Mouse (Mus musculus): ENCODE data around the gene Vgll4. TPM values are rescaled to one million over a fixed set of nuclear protein-coding genes. Genes with fewer than 3 reads are reported as not detected.

The Vgll4 gene
- polyA plus RNA-seq, 2 experiments = 70.1 to 103 TPM

DNA sequence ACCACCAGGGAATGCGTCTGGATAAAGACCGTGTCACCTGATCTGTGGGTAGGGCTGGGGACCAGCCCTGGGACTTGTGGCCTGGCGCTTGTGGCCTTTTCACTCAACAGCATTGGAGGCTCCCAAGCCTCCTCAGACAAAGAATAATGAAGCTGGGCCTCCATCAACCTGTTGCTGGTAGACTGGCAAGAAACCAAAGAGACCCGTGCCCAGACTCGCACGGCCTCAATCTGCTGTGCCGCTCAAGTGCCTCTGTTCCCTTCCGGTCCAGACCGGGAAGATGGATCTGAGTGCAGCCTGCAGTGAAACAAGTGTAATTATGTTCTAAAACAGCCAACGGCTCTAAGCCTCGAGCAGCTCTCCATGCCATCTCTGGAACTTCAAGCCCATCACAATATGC, 52.7 kb downstream of the Vgll4 start:
- H3K4me1 ChIP-seq (ENCODE audit: control insufficient read depth, insufficient read depth, low read length) = peaks cover 74% of the 10 kb centered on the region
- 13% methylated on average over 11 of the region's 11 CpGs for WGBS
- no peak for TF ChIP-seq POLR2A (IDR thresholded peaks at IDR 0.05; ENCODE audit: borderline replicate concordance, extremely low read depth, insufficient read depth, insufficient read length)
- H3K4me3 ChIP-seq (replicated peaks; ENCODE audit: low read length) = peak overlapping the region; percentile 56
- peak overlapping the region; percentile 88 for H3K4me2 ChIP-seq (replicated peaks; ENCODE audit: low read depth, low read length, severe bottlenecking)
- DNase-seq (ENCODE audit: low spot score) (no peak), ATAC-seq (ENCODE audit: low FRiP score, low read depth) (no peak)
- H3K9ac ChIP-seq (ENCODE audit: low read depth, low read length, severe bottlenecking) = peak overlapping the region; percentile 28; the same call in 1 of the 2 replicates
- no peaks in the 10 kb centered on the region for H3K27me3 ChIP-seq (ENCODE audit: control insufficient read depth, insufficient read depth, low read length)
- H3K9me3 ChIP-seq (ENCODE audit: control insufficient read depth, low read length) = no peaks in the 10 kb centered on the region
- H3K36me3 ChIP-seq (ENCODE audit: control insufficient read depth, insufficient read depth, low read length) = peaks cover 4% of the 10 kb centered on the region
- peak overlapping the region; percentile 61 for H3K27ac ChIP-seq (replicated peaks; ENCODE audit: low read depth, low read length)

DNA sequence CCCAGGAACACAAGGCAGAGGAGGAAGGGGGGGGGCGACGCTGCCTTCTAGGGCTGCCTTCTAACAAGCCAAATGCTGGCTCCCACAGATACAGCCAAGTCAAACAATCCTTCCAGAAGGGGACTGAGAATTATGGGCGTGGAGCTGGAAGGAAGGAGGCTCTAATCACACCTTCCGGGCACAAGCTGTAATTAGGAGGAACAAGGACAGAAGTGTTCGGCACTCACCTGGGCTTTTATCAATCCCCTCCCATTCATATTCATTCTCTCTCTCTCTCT, 53.1 kb downstream of the Vgll4 start:
- Histone ChIP-seq H3K4me1 (ENCODE audit: control insufficient read depth, insufficient read depth, low read length) (peaks cover 77% of the 10 kb centered on the region), H3K27ac (replicated peaks; ENCODE audit: low read depth, low read length) (peak overlapping the region; percentile 67), H3K9me3 (ENCODE audit: control insufficient read depth, low read length) (no peaks in the 10 kb centered on the region), H3K27me3 (ENCODE audit: control insufficient read depth, insufficient read depth, low read length) (no peaks in the 10 kb centered on the region), H3K36me3 (ENCODE audit: control insufficient read depth, insufficient read depth, low read length) (peaks cover 4% of the 10 kb centered on the region), H3K4me2 (replicated peaks; ENCODE audit: low read depth, low read length, severe bottlenecking) (peak overlapping the region; percentile 88), H3K4me3 (replicated peaks; ENCODE audit: low read length) (peak overlapping the region; percentile 56), H3K9ac (ENCODE audit: low read depth, low read length, severe bottlenecking) (peak overlapping the region; percentile 28)
- TF ChIP-seq POLR2A (IDR thresholded peaks at IDR 0.05; ENCODE audit: borderline replicate concordance, extremely low read depth, insufficient read depth, insufficient read length) = no peak
- ATAC-seq (ENCODE audit: low FRiP score, low read depth) (no peak), DNase-seq (ENCODE audit: low spot score) (no peak)
- 2% methylated on average over 5 of the region's 5 CpGs for WGBS

DNA sequence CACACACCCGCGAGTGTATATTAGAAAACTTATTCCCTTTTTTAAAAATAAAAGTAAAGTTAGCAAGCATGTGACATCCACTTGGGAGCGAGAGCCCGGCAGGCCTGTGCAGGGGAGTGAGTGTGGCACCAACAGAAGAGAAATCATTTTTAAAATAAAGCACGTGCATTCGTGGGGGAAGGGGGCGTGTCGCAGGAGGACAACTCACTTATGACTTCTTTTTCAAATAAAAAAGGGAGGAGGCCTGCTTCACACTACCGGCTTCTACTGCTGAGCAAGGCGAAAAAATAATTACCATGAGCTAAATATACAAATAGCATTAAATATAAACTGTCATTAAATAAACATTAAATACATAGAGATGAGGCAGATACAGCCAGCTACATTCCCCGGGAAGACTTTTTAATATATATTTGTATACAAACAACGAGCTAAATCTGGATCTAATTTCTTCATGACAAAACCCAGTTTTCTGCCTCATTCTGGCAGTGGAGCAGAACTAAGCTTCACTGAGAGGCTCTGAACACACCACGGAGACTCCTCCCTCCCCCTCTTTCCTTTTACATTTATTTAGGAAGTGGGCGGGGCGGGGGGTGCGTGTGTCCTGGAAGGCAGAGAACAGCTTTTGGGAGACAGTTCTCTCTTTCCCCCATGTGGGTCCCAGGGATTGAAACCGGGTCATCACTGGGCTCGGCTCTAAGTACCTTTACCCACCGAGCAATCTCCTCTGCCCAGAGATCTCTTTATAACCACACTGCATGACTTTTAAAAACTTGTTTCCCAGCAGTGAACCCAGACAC, 53.7 kb downstream of the Vgll4 start:
- TF ChIP-seq POLR2A (IDR thresholded peaks at IDR 0.05; ENCODE audit: borderline replicate concordance, extremely low read depth, insufficient read depth, insufficient read length) = no peak
- 21% methylated on average over 19 of the region's 19 CpGs for WGBS
- ATAC-seq (ENCODE audit: low FRiP score, low read depth) (no peak), DNase-seq (ENCODE audit: low spot score) (peak; percentile 65)
- Histone ChIP-seq H3K27ac (replicated peaks; ENCODE audit: low read depth, low read length) (peak overlapping the region; percentile 67; the same call in 1 of the 2 replicates), H3K9me3 (ENCODE audit: control insufficient read depth, low read length) (no peaks in the 10 kb centered on the region), H3K36me3 (ENCODE audit: control insufficient read depth, insufficient read depth, low read length) (peaks cover 4% of the 10 kb centered on the region), H3K27me3 (ENCODE audit: control insufficient read depth, insufficient read depth, low read length) (no peaks in the 10 kb centered on the region), H3K4me3 (replicated peaks; ENCODE audit: low read length) (peak overlapping the region; percentile 56), H3K9ac (ENCODE audit: low read depth, low read length, severe bottlenecking) (peak overlapping the region; percentile 28), H3K4me1 (ENCODE audit: control insufficient read depth, insufficient read depth, low read length) (peaks cover 82% of the 10 kb centered on the region), H3K4me2 (replicated peaks; ENCODE audit: low read depth, low read length, severe bottlenecking) (peak overlapping the region; percentile 88)

DNA sequence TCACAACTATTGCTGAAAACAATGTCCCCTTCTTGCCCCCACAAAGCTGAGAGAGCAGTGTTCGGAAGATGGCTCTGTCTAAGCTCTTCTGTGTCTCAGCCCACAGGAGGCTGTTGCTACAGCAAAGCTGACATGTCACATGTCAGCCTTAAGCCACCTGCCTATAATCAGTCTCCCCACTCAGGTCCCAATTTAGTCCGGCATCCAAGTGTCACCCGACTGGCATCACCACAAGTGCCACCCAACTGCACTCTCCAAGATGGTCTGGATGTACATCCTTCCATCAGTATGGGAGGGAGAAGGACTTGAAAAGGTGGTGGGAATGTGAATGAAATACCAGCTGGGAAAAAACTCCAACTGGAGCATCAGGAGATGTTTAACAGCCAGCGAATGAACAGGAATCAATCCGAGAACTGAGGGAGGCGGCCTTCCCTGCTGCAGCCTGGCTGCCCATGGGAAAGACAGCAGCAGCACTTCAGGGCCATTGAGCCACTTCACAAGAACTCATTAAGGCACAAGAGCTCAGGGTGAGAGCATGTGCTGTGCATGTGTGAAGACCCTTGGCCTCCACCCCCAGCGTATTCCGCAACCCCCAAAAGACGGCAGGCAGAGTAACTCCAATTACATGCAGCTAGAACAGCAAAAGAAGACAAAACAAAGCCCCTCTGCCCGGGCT, 55.6 kb downstream of the Vgll4 start:
- peaks cover 78% of the 10 kb centered on the region for H3K4me1 ChIP-seq (ENCODE audit: control insufficient read depth, insufficient read depth, low read length)
- no peak overlapping the region for H3K4me3 ChIP-seq (replicated peaks; ENCODE audit: low read length)
- no peak overlapping the region for H3K27ac ChIP-seq (replicated peaks; ENCODE audit: low read depth, low read length)
- no peak for TF ChIP-seq POLR2A (IDR thresholded peaks at IDR 0.05; ENCODE audit: borderline replicate concordance, extremely low read depth, insufficient read depth, insufficient read length)
- ATAC-seq (ENCODE audit: low FRiP score, low read depth) = no peak
- no peaks in the 10 kb centered on the region for H3K9me3 ChIP-seq (ENCODE audit: control insufficient read depth, low read length)
- H3K4me2 ChIP-seq (replicated peaks; ENCODE audit: low read depth, low read length, severe bottlenecking) = peak overlapping the region; percentile 13; the same call in 1 of the 2 replicates
- peaks cover 4% of the 10 kb centered on the region for H3K36me3 ChIP-seq (ENCODE audit: control insufficient read depth, insufficient read depth, low read length)
- no peak for DNase-seq (ENCODE audit: low spot score)
- H3K9ac ChIP-seq (ENCODE audit: low read depth, low read length, severe bottlenecking) = no peak overlapping the region
- WGBS = 35% methylated on average over 10 of the region's 10 CpGs
- H3K27me3 ChIP-seq (ENCODE audit: control insufficient read depth, insufficient read depth, low read length) = no peaks in the 10 kb centered on the region

DNA sequence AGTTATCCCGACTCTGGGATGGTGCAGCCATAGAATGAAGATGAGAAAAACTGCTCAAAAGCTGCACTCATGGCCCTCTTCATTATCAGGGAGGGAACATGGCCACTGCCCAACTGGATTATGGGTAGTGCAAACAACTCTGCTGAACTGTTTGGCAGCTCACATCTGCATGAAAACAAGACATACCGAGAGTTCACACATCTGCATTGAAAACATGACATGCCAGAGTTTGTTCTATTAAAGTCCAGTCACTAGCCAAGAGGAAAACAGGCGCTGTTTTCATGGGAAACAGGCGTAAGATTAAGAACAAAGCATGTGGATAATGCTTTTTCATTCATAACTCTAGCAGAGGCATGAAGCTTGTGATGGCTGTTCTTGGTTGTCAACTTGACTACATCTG, 56.7 kb downstream of the Vgll4 start:
- no peak for TF ChIP-seq POLR2A (IDR thresholded peaks at IDR 0.05; ENCODE audit: borderline replicate concordance, extremely low read depth, insufficient read depth, insufficient read length)
- H3K27ac ChIP-seq (replicated peaks; ENCODE audit: low read depth, low read length) = no peak overlapping the region
- no peaks in the 10 kb centered on the region for H3K27me3 ChIP-seq (ENCODE audit: control insufficient read depth, insufficient read depth, low read length)
- H3K9ac ChIP-seq (ENCODE audit: low read depth, low read length, severe bottlenecking) = no peak overlapping the region
- DNase-seq (ENCODE audit: low spot score) = no peak
- peaks cover 68% of the 10 kb centered on the region for H3K4me1 ChIP-seq (ENCODE audit: control insufficient read depth, insufficient read depth, low read length)
- no peak overlapping the region for H3K4me3 ChIP-seq (replicated peaks; ENCODE audit: low read length)
- no peak overlapping the region for H3K4me2 ChIP-seq (replicated peaks; ENCODE audit: low read depth, low read length, severe bottlenecking)
- H3K9me3 ChIP-seq (ENCODE audit: control insufficient read depth, low read length) = no peaks in the 10 kb centered on the region
- ATAC-seq (ENCODE audit: low FRiP score, low read depth) = no peak
- H3K36me3 ChIP-seq (ENCODE audit: control insufficient read depth, insufficient read depth, low read length) = peaks cover 4% of the 10 kb centered on the region; the same call in 1 of the 2 replicates
- WGBS = 25% methylated on average over 4 of the region's 4 CpGs

Measured in limb, embryonic 14.5 days (tissue).